Mouse (Mus musculus): ENCODE results near the gene Mfsd12. TPM values are rescaled to one million over a fixed set of nuclear protein-coding genes. Genes with fewer than 3 reads are reported as not detected.

Gene Mfsd12
- polyA plus RNA-seq (2012; rRNA removed) = 23.4 and 28.1 TPM in 2 replicates

DNA sequence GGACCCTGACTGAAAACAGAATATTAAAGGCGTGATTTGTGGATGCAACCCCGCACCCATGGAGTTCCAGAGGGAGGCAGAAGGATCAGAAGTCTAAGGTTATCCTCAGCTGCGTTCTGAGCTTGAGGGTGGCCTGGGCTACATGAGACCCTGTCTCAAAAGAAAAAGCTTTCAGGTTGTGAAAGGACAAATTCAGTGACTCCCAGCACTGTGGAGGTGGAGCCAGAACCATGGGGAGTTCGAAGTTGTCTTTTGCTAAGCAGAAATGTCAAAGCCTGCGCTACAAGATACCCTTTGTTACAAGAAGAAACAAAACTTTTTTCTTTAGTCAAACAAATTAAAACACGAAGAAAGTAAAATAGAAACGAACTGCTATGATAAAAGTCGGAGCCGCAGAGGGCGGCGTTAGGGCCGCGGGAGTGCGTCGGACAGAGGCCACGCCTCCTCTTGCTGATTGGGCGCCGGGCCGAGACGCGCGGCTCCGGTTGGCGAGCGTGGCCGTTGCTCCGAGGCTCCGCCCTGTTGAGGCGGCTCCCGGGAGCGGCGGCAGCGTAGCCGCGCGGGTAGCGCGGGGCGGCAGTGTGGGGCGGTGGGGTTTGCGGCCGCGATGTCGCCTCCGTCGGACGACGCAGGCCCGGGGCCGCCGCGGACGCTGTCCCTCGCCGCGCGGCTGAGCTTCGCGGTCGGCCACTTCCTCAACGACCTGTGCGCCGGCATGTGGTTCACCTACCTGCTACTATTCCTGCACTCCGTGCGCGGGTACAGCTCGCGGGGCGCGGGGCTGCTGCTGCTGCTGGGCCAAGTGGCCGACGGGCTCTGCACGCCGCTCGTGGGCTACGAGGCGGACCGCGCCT, at the start of gene Mfsd12:
Mfsd12 (plus strand) TSS at position 501 of the 854 bp plus-strand sequence.
- Histone ChIP-seq H3K36me3 (ENCODE audit: control insufficient read depth, insufficient read depth, low read length) (no peaks in the 10 kb centered on the region), H3K27me3 (replicated peaks; ENCODE audit: control insufficient read depth, insufficient read depth, low read length) (no peaks in the 10 kb centered on the region), H3K4me3 (ENCODE audit: insufficient read depth, low read depth, low read length) (peak within 1 kb of the TSS; percentile 74), H3K27ac (ENCODE audit: insufficient read depth, low read depth, low read length) (no peak within 1 kb of the TSS), H3K4me1 (ENCODE audit: control insufficient read depth, insufficient read depth, low read length) (peaks cover 21% of the 10 kb centered on the region)
- DNase-seq = peak; percentile 95
- TF ChIP-seq CTCF (conservative IDR thresholded peaks at IDR 0.05; ENCODE audit: insufficient read depth, insufficient read length, low read depth, low read length) = no peak
- TF ChIP-seq POLR2A (IDR thresholded peaks at IDR 0.05; ENCODE audit: low read depth, low read length) = no peak
- WGBS = 2% methylated on average over 79 of the region's 79 CpGs

DNA sequence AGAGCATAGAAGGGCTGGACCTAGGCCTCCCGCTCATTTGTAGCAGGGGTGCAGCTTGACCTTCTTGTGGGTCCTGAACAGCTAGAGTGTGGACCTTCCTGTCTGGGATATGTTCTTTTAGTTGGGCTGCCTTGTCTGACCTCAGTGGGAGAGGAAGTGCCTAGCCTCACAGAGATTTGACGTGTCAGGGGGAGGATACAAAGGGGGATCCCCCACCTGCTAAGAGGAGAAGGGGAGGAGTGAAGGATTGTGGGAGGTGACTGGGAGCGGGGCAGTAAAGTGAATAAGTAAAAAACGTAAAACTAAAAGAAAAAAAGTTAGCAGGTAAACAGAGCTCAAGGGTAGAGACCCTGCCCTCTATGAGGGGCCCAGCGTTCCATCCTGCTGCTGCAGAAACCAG, 47.7 kb upstream of the Mfsd12 start:
- WGBS = 80% methylated on average over 5 of the region's 5 CpGs
- H3K27me3 ChIP-seq (replicated peaks; ENCODE audit: control insufficient read depth, insufficient read depth, low read length) = no peaks in the 10 kb centered on the region
- TF ChIP-seq CTCF (conservative IDR thresholded peaks at IDR 0.05; ENCODE audit: insufficient read depth, insufficient read length, low read depth, low read length) (no peak), POLR2A (IDR thresholded peaks at IDR 0.05; ENCODE audit: low read depth, low read length) (no peak)
- H3K27ac ChIP-seq (ENCODE audit: insufficient read depth, low read depth, low read length) = no peak overlapping the region
- no peak overlapping the region for H3K4me3 ChIP-seq (ENCODE audit: insufficient read depth, low read depth, low read length)
- no peaks in the 10 kb centered on the region; the same call in 1 of the 2 replicates for H3K36me3 ChIP-seq (ENCODE audit: control insufficient read depth, insufficient read depth, low read length)
- H3K4me1 ChIP-seq (ENCODE audit: control insufficient read depth, insufficient read depth, low read length) = peaks cover under 1% of the 10 kb centered on the region; the same call in 1 of the 2 replicates
- DNase-seq = no peak

DNA sequence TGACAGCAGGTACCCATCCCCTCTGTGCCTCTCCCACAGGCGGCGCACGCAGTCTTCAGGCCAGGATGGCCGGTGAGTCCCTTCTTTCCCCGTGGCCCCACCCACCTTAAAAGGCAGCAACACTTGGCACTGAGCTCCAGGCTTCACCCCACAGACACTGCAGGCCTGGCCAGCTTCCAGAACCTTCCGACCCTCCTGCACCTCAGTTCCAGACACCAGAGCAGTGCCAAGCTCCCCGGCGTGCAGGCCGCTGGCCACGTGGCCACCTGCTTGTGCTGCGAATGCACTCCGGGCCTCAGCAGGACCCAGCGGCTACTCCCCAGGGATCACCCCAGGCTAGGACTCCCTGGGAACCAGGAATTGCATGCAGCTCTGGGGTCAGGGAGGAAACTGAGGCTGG, 43.7 kb upstream of the Mfsd12 start:
- DNase-seq = no peak
- TF ChIP-seq POLR2A (IDR thresholded peaks at IDR 0.05; ENCODE audit: low read depth, low read length) (no peak), CTCF (conservative IDR thresholded peaks at IDR 0.05; ENCODE audit: insufficient read depth, insufficient read length, low read depth, low read length) (no peak)
- Histone ChIP-seq H3K27ac (ENCODE audit: insufficient read depth, low read depth, low read length) (no peak overlapping the region), H3K4me3 (ENCODE audit: insufficient read depth, low read depth, low read length) (no peak overlapping the region), H3K36me3 (ENCODE audit: control insufficient read depth, insufficient read depth, low read length) (no peaks in the 10 kb centered on the region; the same call in 1 of the 2 replicates), H3K27me3 (replicated peaks; ENCODE audit: control insufficient read depth, insufficient read depth, low read length) (no peaks in the 10 kb centered on the region), H3K4me1 (ENCODE audit: control insufficient read depth, insufficient read depth, low read length) (no peaks in the 10 kb centered on the region)
- WGBS = 89% methylated on average over 13 of the region's 13 CpGs

GRCm38 (mm10) chr10:81314201-81314600, 43.1 kb upstream of the Mfsd12 start:
- H3K27me3 ChIP-seq (replicated peaks; ENCODE audit: control insufficient read depth, insufficient read depth, low read length) = no peaks in the 10 kb centered on the region
- H3K4me3 ChIP-seq (ENCODE audit: insufficient read depth, low read depth, low read length) = no peak overlapping the region
- WGBS = 80% methylated on average over 7 of the region's 7 CpGs
- TF ChIP-seq POLR2A (IDR thresholded peaks at IDR 0.05; ENCODE audit: low read depth, low read length) (no peak), CTCF (conservative IDR thresholded peaks at IDR 0.05; ENCODE audit: insufficient read depth, insufficient read length, low read depth, low read length) (no peak)
- no peaks in the 10 kb centered on the region; the same call in 1 of the 2 replicates for H3K36me3 ChIP-seq (ENCODE audit: control insufficient read depth, insufficient read depth, low read length)
- DNase-seq = no peak
- no peak overlapping the region for H3K27ac ChIP-seq (ENCODE audit: insufficient read depth, low read depth, low read length)
- H3K4me1 ChIP-seq (ENCODE audit: control insufficient read depth, insufficient read depth, low read length) = no peaks in the 10 kb centered on the region; the same call in 1 of the 2 replicates

DNA sequence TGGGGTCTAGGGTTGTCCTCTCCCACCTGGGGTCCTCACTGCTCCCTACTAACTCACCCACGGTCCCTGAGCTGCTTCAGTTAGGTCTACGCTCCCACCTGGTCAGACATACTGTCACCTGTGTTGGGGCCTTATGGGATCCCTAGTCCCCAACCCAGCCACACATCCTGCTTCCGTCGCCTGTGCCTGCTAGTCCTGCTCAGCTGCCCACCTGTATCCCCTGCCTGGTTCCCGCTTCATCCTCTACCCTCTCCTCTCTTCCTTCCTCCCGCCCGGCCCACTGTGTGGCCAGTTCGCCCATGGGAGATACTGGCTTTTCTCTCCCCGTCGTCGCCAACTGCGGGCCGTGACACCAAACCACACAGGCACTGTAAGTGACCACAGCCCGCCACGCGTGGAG, 41.7 kb upstream of the Mfsd12 start:
- WGBS = 90% methylated on average over 16 of the region's 16 CpGs
- H3K27ac ChIP-seq (ENCODE audit: insufficient read depth, low read depth, low read length) = no peak overlapping the region
- no peaks in the 10 kb centered on the region for H3K27me3 ChIP-seq (replicated peaks; ENCODE audit: control insufficient read depth, insufficient read depth, low read length)
- H3K36me3 ChIP-seq (ENCODE audit: control insufficient read depth, insufficient read depth, low read length) = no peaks in the 10 kb centered on the region
- no peak overlapping the region for H3K4me3 ChIP-seq (ENCODE audit: insufficient read depth, low read depth, low read length)
- TF ChIP-seq POLR2A (IDR thresholded peaks at IDR 0.05; ENCODE audit: low read depth, low read length) (no peak), CTCF (conservative IDR thresholded peaks at IDR 0.05; ENCODE audit: insufficient read depth, insufficient read length, low read depth, low read length) (no peak)
- peaks cover 5% of the 10 kb centered on the region; the same call in 1 of the 2 replicates for H3K4me1 ChIP-seq (ENCODE audit: control insufficient read depth, insufficient read depth, low read length)
- DNase-seq = no peak

GRCm38 (mm10) chr10:81316338-81317060, 40.8 kb upstream of the Mfsd12 start:
- Histone ChIP-seq H3K36me3 (ENCODE audit: control insufficient read depth, insufficient read depth, low read length) (no peaks in the 10 kb centered on the region), H3K4me3 (ENCODE audit: insufficient read depth, low read depth, low read length) (peak overlapping the region; percentile 8; the same call in 1 of the 2 replicates), H3K27ac (ENCODE audit: insufficient read depth, low read depth, low read length) (no peak overlapping the region), H3K4me1 (ENCODE audit: control insufficient read depth, insufficient read depth, low read length) (peaks cover 5% of the 10 kb centered on the region; the same call in 1 of the 2 replicates), H3K27me3 (replicated peaks; ENCODE audit: control insufficient read depth, insufficient read depth, low read length) (no peaks in the 10 kb centered on the region)
- TF ChIP-seq CTCF (conservative IDR thresholded peaks at IDR 0.05; ENCODE audit: insufficient read depth, insufficient read length, low read depth, low read length) = peak; percentile 59
- TF ChIP-seq POLR2A (IDR thresholded peaks at IDR 0.05; ENCODE audit: low read depth, low read length) = no peak
- 43% methylated on average over 16 of the region's 16 CpGs for WGBS
- peak; percentile 45 for DNase-seq

Data from kidney, adult 2 months (tissue).